Mouse (Mus musculus) retina, adult 2 months (tissue): ENCODE data around the gene Tmem239.

ENCODE experiments used
- DNase-seq: peaks from one replicate; pipeline ENCODE4 v3.0.0-alpha.2; 2012; ENCODE audit warnings: low read depth, low spot score

The Tmem239 gene

GRCm38 (mm10) chr2:130451086-130451726 lies 44.9 kb downstream of the Tmem239 start:
- DNase-seq, result no peak

- no peak for DNase-seq
Measured at GRCm38 (mm10) chr2:130451727-130452090, 45.4 kb downstream of the Tmem239 start.

GRCm38 (mm10) chr2:130452266-130452665 lies 46.0 kb downstream of the Tmem239 start:
- no peak for DNase-seq

DNA sequence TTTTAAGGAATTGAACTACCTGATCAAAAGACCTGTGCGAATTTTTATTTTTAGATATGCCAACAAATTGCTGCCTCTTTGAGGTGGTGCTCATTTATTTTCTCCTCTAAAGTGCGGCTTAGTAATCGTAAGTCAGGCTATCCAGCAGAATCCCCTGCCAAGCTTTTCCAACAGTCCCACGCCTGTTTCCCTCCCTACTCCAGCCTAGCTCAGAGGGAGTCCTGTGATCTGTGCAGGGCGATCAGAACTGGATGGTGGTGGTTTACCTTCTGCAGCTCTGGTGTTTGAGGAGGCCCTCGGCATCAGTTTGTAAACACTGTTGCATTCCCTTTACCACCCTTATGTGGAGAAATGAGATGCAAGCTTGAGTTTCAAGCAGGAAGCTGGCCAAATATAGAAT lies 47.1 kb downstream of the Tmem239 start:
- DNase-seq, result no peak

DNA sequence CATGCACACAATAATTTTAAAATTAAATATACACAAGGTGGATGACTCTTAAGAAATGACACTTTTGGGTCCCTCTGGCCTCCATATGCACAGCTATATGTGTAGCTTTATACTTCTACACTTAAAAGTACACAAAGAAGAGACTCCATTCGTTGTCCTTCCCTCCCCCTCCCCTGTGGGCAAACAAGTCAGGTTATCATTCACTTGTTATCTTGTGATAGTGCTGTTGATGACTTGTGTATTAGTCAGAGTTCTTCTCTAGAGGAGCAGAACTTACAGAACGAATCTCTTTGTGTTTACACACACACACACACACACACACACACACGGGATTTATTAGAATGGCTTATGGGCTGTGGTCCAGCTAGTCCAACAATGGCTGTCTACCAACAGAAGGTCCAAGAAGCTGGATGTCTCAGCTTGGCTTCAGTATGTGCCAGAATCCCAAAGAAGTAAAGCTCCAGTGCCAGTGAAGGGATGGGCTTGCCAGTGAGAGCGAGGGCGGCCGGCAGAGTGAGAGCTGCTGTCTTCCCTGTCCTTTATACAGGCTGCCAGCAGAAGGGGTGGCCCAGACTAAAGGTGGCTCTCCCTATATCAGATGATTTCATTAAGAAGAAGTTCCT lies 48.6 kb downstream of the Tmem239 start:
- DNase-seq, result no peak
